Mouse (Mus musculus) stomach, embryonic 15.5 days (tissue): ENCODE results near the gene Fbxo10. TPM values are rescaled to one million over a fixed set of nuclear protein-coding genes. Genes with fewer than 3 reads are reported as not detected.
"Not testable (repeated sequence)": the region's sequence is repeated elsewhere in the genome, so short reads cannot be mapped to it uniquely, and the experiment has no call there.

ENCODE experiments used
- ATAC-seq: fragments of 200-750 bp; cut with Nextera tagmentation; 2 replicates; pipeline ENCODE4 v1.8.0; 2017; ENCODE audit warnings: low read depth, moderate number of reproducible peaks, moderate TSS enrichment; ENCODE audit not compliant: insufficient read depth, low FRiP score
- H3K27ac ChIP-seq: fragments of 300-500 bp; sonication (generic); 2 replicates; pipeline ENCODE4 v1.5.1; 2015; ENCODE audit warnings: mild to moderate bottlenecking, inconsistent platforms
- H3K27me3 ChIP-seq: fragments of 300-500 bp; sonication (generic); replicated peaks from 2 replicates; pipeline ENCODE4 v1.6.1; 2015; ENCODE audit warnings: inconsistent platforms
- H3K36me3 ChIP-seq: fragments of 300-500 bp; sonication (generic); 2 replicates; pipeline ENCODE4 v1.6.1; 2015; ENCODE audit warnings: inconsistent platforms
- H3K4me1 ChIP-seq: fragments of 300-500 bp; sonication (generic); 2 replicates; pipeline ENCODE4 v1.6.1; 2015; ENCODE audit warnings: inconsistent platforms
- H3K4me2 ChIP-seq: fragments of 300-500 bp; sonication (generic); 2 replicates; pipeline ENCODE4 v1.6.1; 2015; ENCODE audit warnings: mild to moderate bottlenecking, inconsistent platforms
- H3K4me3 ChIP-seq: fragments of 300-500 bp; sonication (generic); replicated peaks from 2 replicates; pipeline ENCODE4 v1.5.1; 2015; ENCODE audit warnings: inconsistent platforms
- H3K9ac ChIP-seq: fragments of 300-500 bp; sonication (generic); 2 replicates; pipeline ENCODE4 v1.6.1; 2015; ENCODE audit warnings: inconsistent platforms
- H3K9me3 ChIP-seq: fragments of 300-500 bp; sonication (generic); 2 replicates; pipeline ENCODE4 v1.6.1; 2016; ENCODE audit warnings: inconsistent platforms
- WGBS: fragments of 180-500 bp; shearing (Covaris S2); methylation state at CpG from one replicate; pipeline ENCODE4 v1.1.7; 2015; 5-methylcytosine and 5-hydroxymethylcytosine counted together
- polyA plus RNA-seq: library from polyadenylated mRNA; unstranded; fragments of >200 nt; fragmentation: Nextera tagmentation; extraction: Ambion mirVana; gene quantifications from 2 replicates; pipeline ENCODE4 v1.2.1, GENCODE M21; 2015

Gene Fbxo10
- polyA plus RNA-seq, 1 experiment from 2014 or later = 10.9 TPM

- not testable (repeated sequence) for H3K4me2 ChIP-seq, H3K4me1 ChIP-seq, H3K9ac ChIP-seq, H3K27me3 ChIP-seq, H3K4me3 ChIP-seq, ATAC-seq, H3K27ac ChIP-seq, H3K9me3 ChIP-seq
- H3K36me3 ChIP-seq = peaks cover 32% of the 10 kb centered on the region
- 92% methylated on average over 11 of the region's 11 CpGs for WGBS
Observed at GRCm38 (mm10) chr4:44992330-44992729, 92.1 kb downstream of the Fbxo10 start.

- no peak for ATAC-seq
- Histone ChIP-seq H3K4me2 (no peak overlapping the region), H3K9me3 (no peaks in the 10 kb centered on the region), H3K27me3 (no peaks in the 10 kb centered on the region), H3K36me3 (peaks cover 34% of the 10 kb centered on the region), H3K4me1 (no peaks in the 10 kb centered on the region), H3K4me3 (no peak overlapping the region), H3K27ac (no peak overlapping the region), H3K9ac (no peak overlapping the region)
- 92% methylated on average over 5 of the region's 5 CpGs for WGBS
Observed at GRCm38 (mm10) chr4:44990560-44990959, 93.8 kb downstream of the Fbxo10 start.

Other genes with a start within 250 kb of the Fbxo10 start
- 79.2 and 84.2 TPM in 2 replicates for gene Grhpr, start 103.2 kb downstream of the Fbxo10 start, polyA plus RNA-seq
- 17.6 and 20.1 TPM in 2 replicates for gene Zbtb5, start 72.2 kb downstream of the Fbxo10 start, polyA plus RNA-seq
- gene Polr1e, start 66.0 kb downstream of the Fbxo10 start, polyA plus RNA-seq = 37.4 and 41.8 TPM in 2 replicates
- gene Tomm5, start 23.5 kb upstream of the Fbxo10 start, polyA plus RNA-seq = 279 and 306 TPM in 2 replicates
- 0.74 and 0.84 TPM in 2 replicates for gene Frmpd1, start 100.3 kb upstream of the Fbxo10 start, polyA plus RNA-seq
- 14.5 and 14.8 TPM in 2 replicates for gene Trmt10b, start 212.5 kb upstream of the Fbxo10 start, polyA plus RNA-seq